24 mouse cellular contexts compared by ENCODE assay signal in genomic region chr11:70980232-70980631, GRCm38 (mm10). TPM values are rescaled to one million over a fixed set of nuclear protein-coding genes. Genes with fewer than 3 reads are reported as not detected.
DNase-seq lines count a peak whose midpoint lies in the region; ATAC-seq and TF ChIP-seq lines count a peak whose summit lies in the region.
"Had no signal": no experiment of that assay in that cellular context is flagged by ENCODE, and none has a peak within 500 bp of the region (broad histone marks: within the 10 kb centered on the region; RNA-seq: fewer than 3 reads in every experiment).

No protein-coding gene starts in this region.

- WGBS in liver, embryonic 15.5 days (ENCODE audit: insufficient replicate concordance) = 86% methylated on average over 6 of the region's 6 CpGs

- H3K4me3 ChIP-seq in CH12.LX (replicated peaks in 1 of 3; ENCODE audit: low read depth in 2 of 3, low read length in 2 of 3, poor library complexity in 1 of 3) (peak overlapping the region in 2 of 3 experiments; percentile 5 to 84), MEL (ENCODE audit: control insufficient read depth in 1 of 2, insufficient read depth in 1 of 2, low read depth in 2 of 2, low read length in 2 of 2) (no peak overlapping the region)
- H3K4me3 ChIP-seq in liver, embryonic 15.5 days (replicated peaks) = no peak overlapping the region
- H3K4me3 ChIP-seq: embryonic facial prominence, embryonic 12.5 days; forebrain, embryonic 15.5 days; heart, adult 2 months; left cerebral cortex, adult 2 months; limb, embryonic 13.5 days had no signal

- dilution Hi-C loops in CH12.LX (cut with MboI; ENCODE audit: extremely low pct_ligation_motif_present, extremely low pct_unique_long_range_greater_than_20kb, low sequenced_read_pairs) = no loop called here

- H3K9me3 ChIP-seq in CH12.LX (replicated peaks; ENCODE audit: low read length) (no peaks in the 10 kb centered on the region), MEL (replicated peaks; ENCODE audit: insufficient read depth, low read length) (no peaks in the 10 kb centered on the region)
- H3K9me3 ChIP-seq in liver, embryonic 15.5 days (replicated peaks) = no peaks in the 10 kb centered on the region
- H3K9me3 ChIP-seq: embryonic facial prominence, embryonic 12.5 days; forebrain, embryonic 15.5 days; heart, embryonic 13.5 days; limb, embryonic 13.5 days had no signal

- no peak for ATAC-seq in liver, embryonic 15.5 days (ENCODE audit: insufficient read depth)
- ATAC-seq: forebrain, embryonic 15.5 days; intestine, embryonic 16.5 days; midbrain, embryonic 16.5 days had no signal

- H3K36me3 ChIP-seq in CH12.LX (replicated peaks in 1 of 2; ENCODE audit: control insufficient read depth in 1 of 2, insufficient read depth in 1 of 2, low read length in 1 of 2) (peaks cover 62 to 77% of the 10 kb centered on the region in 2 experiments), MEL (ENCODE audit: control insufficient read depth in 1 of 2, insufficient read depth in 2 of 2, low read length in 2 of 2) (peaks cover 23 to 33% of the 10 kb centered on the region in 2 experiments)
- peaks cover 71% of the 10 kb centered on the region for H3K36me3 ChIP-seq in liver, embryonic 15.5 days (replicated peaks)

- H3K27me3 ChIP-seq in CH12.LX (replicated peaks) (no peaks in the 10 kb centered on the region), MEL (ENCODE audit: control insufficient read depth in 1 of 2, insufficient read depth in 2 of 2, low read length in 2 of 2) (no peaks in the 10 kb centered on the region)
- H3K27me3 ChIP-seq in liver, embryonic 15.5 days = no peaks in the 10 kb centered on the region
- H3K27me3 ChIP-seq: embryonic facial prominence, embryonic 12.5 days; forebrain, embryonic 15.5 days; heart, embryonic 13.5 days; limb, embryonic 13.5 days had no signal

- peak; percentile 68 for TF ChIP-seq EP300 in CH12.LX (IDR thresholded peaks at IDR 0.05; ENCODE audit: low read length)
- TF ChIP-seq EP300 in MEL (IDR thresholded peaks at IDR 0.05; ENCODE audit: low read depth in 1 of 2, low read length in 2 of 2) = no peak

- H3K9ac ChIP-seq in CH12.LX (ENCODE audit: insufficient read depth, low read depth) = peak overlapping the region; percentile 9; the same call in 1 of the 2 replicates
- H3K9ac ChIP-seq in MEL (ENCODE audit: control insufficient read depth, low read depth, low read length, poor library complexity, severe bottlenecking) = no peak overlapping the region
- H3K9ac ChIP-seq in liver, embryonic 15.5 days = no peak overlapping the region
- H3K9ac ChIP-seq: embryonic facial prominence, embryonic 12.5 days; forebrain, embryonic 15.5 days; heart, embryonic 13.5 days; limb, embryonic 13.5 days had no signal

- peaks cover 16 to 36% of the 10 kb centered on the region in 2 experiments for H3K4me1 ChIP-seq in CH12.LX (ENCODE audit: control insufficient read depth in 1 of 2, insufficient read depth in 2 of 2)
- H3K4me1 ChIP-seq in MEL (ENCODE audit: control insufficient read depth in 1 of 2, insufficient read depth in 2 of 2, low read length in 2 of 2) = peaks cover 5 to 10% of the 10 kb centered on the region in 2 experiments
- H3K4me1 ChIP-seq in liver, embryonic 15.5 days (replicated peaks) = peaks cover 38% of the 10 kb centered on the region

- H3K27ac ChIP-seq in CH12.LX (ENCODE audit: insufficient read depth, low read depth) (peak overlapping the region; percentile 42), MEL (ENCODE audit: control insufficient read depth, low read depth, low read length) (no peak overlapping the region)
- H3K27ac ChIP-seq in liver, embryonic 15.5 days (replicated peaks) = no peak overlapping the region
- H3K27ac ChIP-seq: embryonic facial prominence, embryonic 12.5 days; forebrain, embryonic 15.5 days; heart, adult 2 months; heart, embryonic 13.5 days; left cerebral cortex, adult 2 months; limb, embryonic 13.5 days had no signal

- TF ChIP-seq RAD21 in CH12.LX (IDR thresholded peaks at IDR 0.05; ENCODE audit: low read depth, low read length) = no peak
- TF ChIP-seq RAD21 in MEL (IDR thresholded peaks at IDR 0.05; ENCODE audit: low read depth, low read length) = no peak

- H3K79me2 ChIP-seq in CH12.LX (replicated peaks; ENCODE audit: control insufficient read depth, extremely low read depth, insufficient read depth, poor library complexity, severe bottlenecking) (peaks cover 41% of the 10 kb centered on the region), MEL (ENCODE audit: control insufficient read depth, insufficient read depth, low read length, poor library complexity) (peaks cover 31% of the 10 kb centered on the region)

- peak overlapping the region; percentile 78 for H3K4me2 ChIP-seq in CH12.LX (ENCODE audit: insufficient read depth, low read depth, poor library complexity, severe bottlenecking)
- peak overlapping the region; percentile 99; the same call in 1 of the 2 replicates for H3K4me2 ChIP-seq in liver, embryonic 15.5 days
- H3K4me2 ChIP-seq: embryonic facial prominence, embryonic 12.5 days; forebrain, embryonic 15.5 days; heart, embryonic 13.5 days; limb, embryonic 13.5 days; midbrain, embryonic 11.5 days had no signal

- TF ChIP-seq CTCF in CH12.LX (conservative IDR thresholded peaks at IDR 0.05 in 1 of 2, IDR thresholded peaks at IDR 0.05 in 1 of 2; ENCODE audit: low read depth in 2 of 2, low read length in 2 of 2) (no peak), MEL (IDR thresholded peaks at IDR 0.05 in 2 of 3, conservative IDR thresholded peaks at IDR 0.05 in 1 of 3; ENCODE audit: control insufficient read depth in 1 of 3, insufficient read depth in 1 of 3, low read depth in 2 of 3, low read length in 3 of 3, poor library complexity in 1 of 3, severe bottlenecking in 1 of 3) (no peak)

- intact Hi-C loops in gastrocnemius, postnatal 36 days (cut with DNase I) = no loop called here
- intact Hi-C loops in left cerebral cortex, postnatal 25 days (cut with DNase I) = no loop called here

- DNase-seq in A20 (ENCODE audit: low read depth, low spot score) (peak; percentile 86), CH12.LX (ENCODE audit: extremely low read depth) (peak; percentile 66), MEL (ENCODE audit: low read depth, low spot score) (no peak)
- DNase-seq in gastrocnemius, postnatal 36 days = no peak
- DNase-seq in left cerebral cortex, postnatal 25 days (ENCODE audit: low spot score in 2 of 2) = no peak
- DNase-seq: adrenal gland, postnatal 10 days; cerebellum, adult 11 months; cerebellum, adult 9-10 months; cerebellum, postnatal 36 days; gastrocnemius, postnatal 25 days; heart, adult 2 months; heart, postnatal 14 days; kidney, postnatal 25 days; lung, postnatal 36 days; thymus, postnatal 4 days had no signal

- in situ Hi-C loops in CH12.LX (cut with MboI; ENCODE audit: low pct_ligation_motif_present, low pct_unique_long_range_greater_than_20kb, low sequenced_read_pairs) = no loop called here

- TF ChIP-seq POLR2A in CH12.LX (IDR thresholded peaks at IDR 0.05; ENCODE audit: low read depth, low read length) (peak; percentile 33; the same call in 1 of the 2 replicates), MEL (IDR thresholded peaks at IDR 0.05; ENCODE audit: control insufficient read depth in 1 of 2, insufficient read depth in 1 of 2, low read depth in 1 of 2, low read length in 2 of 2, poor library complexity in 1 of 2) (no peak; a peak in 1 of 4 replicates)

RNA-seq across cellular contexts. Expression of gene C1qbp, which starts 2.6 kb away (rescaled TPM):
- 150 and 190 TPM in 2 replicates for total RNA-seq in CH12.LX (2012; rRNA removed)
- 298 and 320 TPM in 2 replicates for total RNA-seq in CH12.LX (2014; rRNA removed)
- polyA plus RNA-seq in CH12.LX (2012; ENCODE audit: insufficient read length, low read depth) = 903 and 917 TPM in 2 replicates
- 164 and 188 TPM in 2 replicates for total RNA-seq in MEL (2012; rRNA removed)
- polyA plus RNA-seq in MEL (2012; ENCODE audit: insufficient read depth in 1 of 2, insufficient read length in 2 of 2, low read depth in 1 of 2, low replicate concordance in 2 of 2, missing spikeins in 1 of 2) = 100 to 1,000 TPM in 1 of 2 experiments, not detected in 1; 614 TPM
- 159 and 170 TPM in 2 replicates for polyA plus RNA-seq in liver, embryonic 15.5 days (2015; fragmentation: Nextera tagmentation; extraction: Ambion mirVana)
- 100 to 1,000 TPM in 1 of 2 experiments, 10 to 100 TPM in 1; 96.4 to 119 TPM for total RNA-seq in gastrocnemius, postnatal 36 days (2021)
- 10 to 100 TPM; 94.2 to 98.5 TPM for total RNA-seq in left cerebral cortex, postnatal 25 days (2021)

RNA-seq across cellular contexts. Expression of gene Rpain, which starts 10.2 kb away (rescaled TPM):
- total RNA-seq in CH12.LX (2012; rRNA removed) (72.7 and 80.6 TPM in 2 replicates), CH12.LX (2014; rRNA removed) (64.6 and 69.8 TPM in 2 replicates), MEL (2012; rRNA removed) (55.8 and 60.8 TPM in 2 replicates)
- polyA plus RNA-seq in CH12.LX (2012; ENCODE audit: insufficient read length, low read depth) (50.0 and 54.1 TPM in 2 replicates), MEL (2012; ENCODE audit: insufficient read depth in 1 of 2, insufficient read length in 2 of 2, low read depth in 1 of 2, low replicate concordance in 2 of 2, missing spikeins in 1 of 2) (10 to 100 TPM in 1 of 2 experiments, not detected in 1; 93.5 TPM)
- 89.1 and 98.7 TPM in 2 replicates for polyA plus RNA-seq in liver, embryonic 15.5 days (2015; fragmentation: Nextera tagmentation; extraction: Ambion mirVana)
- 10 to 100 TPM; 11.2 to 13.7 TPM for total RNA-seq in gastrocnemius, postnatal 36 days (2021)
- 10 to 100 TPM; 33.1 to 37.1 TPM for total RNA-seq in left cerebral cortex, postnatal 25 days (2021)

RNA-seq across cellular contexts. Expression of gene Nup88, which starts 10.5 kb away (rescaled TPM):
- 125 and 132 TPM in 2 replicates for total RNA-seq in CH12.LX (2012; rRNA removed)
- 208 and 220 TPM in 2 replicates for total RNA-seq in CH12.LX (2014; rRNA removed)
- 171 and 193 TPM in 2 replicates for polyA plus RNA-seq in CH12.LX (2012; ENCODE audit: insufficient read length, low read depth)
- total RNA-seq in MEL (2012; rRNA removed) = 49.8 and 56.3 TPM in 2 replicates
- 10 to 100 TPM in 1 of 2 experiments, not detected in 1; 72.5 TPM for polyA plus RNA-seq in MEL (2012; ENCODE audit: insufficient read depth in 1 of 2, insufficient read length in 2 of 2, low read depth in 1 of 2, low replicate concordance in 2 of 2, missing spikeins in 1 of 2)
- polyA plus RNA-seq in liver, embryonic 15.5 days (2015; fragmentation: Nextera tagmentation; extraction: Ambion mirVana) = 57.2 and 58.9 TPM in 2 replicates
- 10 to 100 TPM; 26.5 to 32.2 TPM for total RNA-seq in gastrocnemius, postnatal 36 days (2021)
- total RNA-seq in left cerebral cortex, postnatal 25 days (2021) = 10 to 100 TPM; 56.1 to 61.1 TPM

RNA-seq across cellular contexts. Expression of gene Dhx33, which starts 24.0 kb away (rescaled TPM):
- total RNA-seq in CH12.LX (2012; rRNA removed) = 34.4 and 45.8 TPM in 2 replicates
- total RNA-seq in CH12.LX (2014; rRNA removed) = 43.0 and 45.6 TPM in 2 replicates
- polyA plus RNA-seq in CH12.LX (2012; ENCODE audit: insufficient read length, low read depth) = 55.4 and 55.9 TPM in 2 replicates
- 40.2 and 49.8 TPM in 2 replicates for total RNA-seq in MEL (2012; rRNA removed)
- 10 to 100 TPM in 1 of 2 experiments, not detected in 1; 42.6 TPM for polyA plus RNA-seq in MEL (2012; ENCODE audit: insufficient read depth in 1 of 2, insufficient read length in 2 of 2, low read depth in 1 of 2, low replicate concordance in 2 of 2, missing spikeins in 1 of 2)
- polyA plus RNA-seq in liver, embryonic 15.5 days (2015; fragmentation: Nextera tagmentation; extraction: Ambion mirVana) = 5.8 and 6.6 TPM in 2 replicates
- total RNA-seq in gastrocnemius, postnatal 36 days (2021) = 1 to 10 TPM; 6.5 to 8.0 TPM
- total RNA-seq in left cerebral cortex, postnatal 25 days (2021) = 10 to 100 TPM; 26.9 to 27.2 TPM

RNA-seq across cellular contexts. Expression of gene Mis12, which starts 39.2 kb away (rescaled TPM):
- total RNA-seq in CH12.LX (2012; rRNA removed) (23.4 and 32.7 TPM in 2 replicates), CH12.LX (2014; rRNA removed) (36.3 and 38.1 TPM in 2 replicates), MEL (2012; rRNA removed) (27.5 and 34.0 TPM in 2 replicates)
- polyA plus RNA-seq in CH12.LX (2012; ENCODE audit: insufficient read length, low read depth) (35.6 and 37.9 TPM in 2 replicates), MEL (2012; ENCODE audit: insufficient read depth in 1 of 2, insufficient read length in 2 of 2, low read depth in 1 of 2, low replicate concordance in 2 of 2, missing spikeins in 1 of 2) (10 to 100 TPM in 1 of 2 experiments, not detected in 1; 17.2 TPM)
- polyA plus RNA-seq in liver, embryonic 15.5 days (2015; fragmentation: Nextera tagmentation; extraction: Ambion mirVana) = 22.2 and 23.3 TPM in 2 replicates
- total RNA-seq in gastrocnemius, postnatal 36 days (2021) = 1 to 10 TPM; 3.3 to 4.0 TPM
- total RNA-seq in left cerebral cortex, postnatal 25 days (2021) = 10 to 100 TPM; 16.1 to 16.3 TPM

Comparison
In these comparisons a context has a peak if more than half of its experiments do, and no peak if none do; other contexts are left out.
1. DNase-seq: peak in A20 (single experiment) and CH12.LX (single experiment); none in MEL (single experiment), gastrocnemius, postnatal 36 days (0 of 2) and left cerebral cortex, postnatal 25 days (0 of 2).
2. H3K4me3 ChIP-seq: peak in CH12.LX (2 of 3); none in MEL (0 of 2) and liver, embryonic 15.5 days (single experiment).